Mouse (Mus musculus) E14TG2a.4 (cell line): Measurements from ENCODE around the gene Kif26b.

Experiments
- CTCF ChIP-seq: conservative IDR thresholded peaks from 2 replicates; pipeline ENCODE4 v1.5.1; 2014; ENCODE audit warnings: low read length
- NANOG ChIP-seq: IDR thresholded peaks from 2 replicates; pipeline ENCODE4 v1.6.1; 2014; ENCODE audit warnings: borderline replicate concordance, low read length, mixed read lengths
- POU5F1 ChIP-seq: IDR thresholded peaks from 2 replicates; pipeline ENCODE4 v1.6.1; 2014; ENCODE audit warnings: low read length, borderline replicate concordance

DNA sequence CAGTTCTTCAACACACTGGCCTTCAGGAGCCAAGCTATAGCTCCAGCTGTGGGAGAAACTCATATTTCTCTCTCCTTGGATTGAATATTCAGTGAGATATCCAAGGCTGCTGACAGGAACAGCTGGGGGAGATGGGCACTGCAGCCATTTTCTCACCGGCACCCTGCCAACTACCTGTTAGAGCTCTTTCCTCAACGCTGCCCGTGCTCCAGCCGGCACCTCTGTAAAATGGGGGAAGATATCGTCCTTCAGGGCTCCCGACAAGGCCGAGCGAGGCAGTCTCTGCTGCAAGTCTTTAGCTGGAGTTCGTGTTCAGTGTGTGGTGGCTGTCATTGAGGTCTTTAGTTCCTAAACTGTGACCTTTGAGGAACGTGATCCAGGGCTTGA lies 24.0 kb downstream of the Kif26b start:
- TF ChIP-seq CTCF = no peak
- no peak for TF ChIP-seq POU5F1
- TF ChIP-seq NANOG = no peak
